Mouse (Mus musculus) E14TG2a.4 (cell line): ENCODE results near the gene Cela2a.
"Not testable (repeated sequence)": the region's sequence is repeated elsewhere in the genome, so short reads cannot be mapped to it uniquely, and the experiment has no call there.

Experiments
- CTCF ChIP-seq: conservative IDR thresholded peaks from 2 replicates; pipeline ENCODE4 v1.5.1; 2014; ENCODE audit warnings: low read length
- NANOG ChIP-seq: IDR thresholded peaks from 2 replicates; pipeline ENCODE4 v1.6.1; 2014; ENCODE audit warnings: borderline replicate concordance, low read length, mixed read lengths

DNA sequence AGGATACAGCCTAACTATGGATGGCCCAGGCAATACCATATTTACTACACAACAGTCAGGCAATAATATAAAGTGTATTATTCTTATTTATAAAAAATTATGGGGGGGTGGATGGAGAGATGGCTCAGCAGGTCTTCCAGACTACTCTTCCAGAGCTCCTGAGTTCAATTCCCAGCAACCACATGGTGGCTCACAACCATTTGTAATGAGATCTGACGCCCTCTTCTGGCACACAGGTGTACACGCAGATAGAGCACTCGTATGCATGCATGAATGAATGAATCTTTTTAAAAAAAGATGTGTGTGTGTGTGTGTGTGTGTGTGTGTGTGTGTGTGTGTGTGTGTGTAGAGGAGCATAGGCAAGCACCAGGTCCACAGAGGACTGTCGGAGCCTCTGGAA, 52.9 kb downstream of the Cela2a start:
- peak; percentile 34 for TF ChIP-seq CTCF
- TF ChIP-seq NANOG: not testable (repeated sequence)
